Mouse (Mus musculus): ENCODE results near the gene Skap2. TPM values are rescaled to one million over a fixed set of nuclear protein-coding genes. Genes with fewer than 3 reads are reported as not detected.

Skap2 gene
- polyA plus RNA-seq, 1 experiment: 13.3 TPM

DNA sequence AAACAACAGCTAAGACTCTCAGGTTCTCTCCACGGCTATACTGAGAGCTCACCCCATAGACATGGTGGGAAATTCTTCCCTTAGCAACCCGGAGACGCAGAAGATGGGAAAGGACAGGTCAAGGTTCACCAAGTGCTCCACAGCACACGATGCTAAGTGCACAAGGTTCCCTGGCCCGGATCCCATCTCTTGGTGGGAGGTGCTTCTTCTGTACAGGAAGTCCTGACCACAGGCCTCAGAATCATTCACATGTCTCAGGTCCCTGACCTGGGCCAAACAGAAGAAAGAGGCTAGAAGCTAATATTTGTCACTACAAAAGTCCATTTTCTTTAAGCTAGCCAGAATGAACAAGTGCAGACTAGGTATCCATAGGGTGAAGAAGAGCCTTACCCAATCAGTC, 191.5 kb downstream of the Skap2 start:
- no peak overlapping the region for H3ac ChIP-seq (ENCODE audit: control insufficient read depth, insufficient read length, low read depth)
- no peaks in the 10 kb centered on the region for H3K36me3 ChIP-seq (ENCODE audit: control insufficient read depth, insufficient read depth)
- H3K79me3 ChIP-seq (ENCODE audit: low read depth): no peaks in the 10 kb centered on the region
- no peaks in the 10 kb centered on the region for H3K79me2 ChIP-seq (ENCODE audit: control insufficient read depth, insufficient read depth)
- no peak overlapping the region for H3K4me3 ChIP-seq (ENCODE audit: insufficient read depth, poor library complexity, severe bottlenecking)
- peaks cover 3% of the 10 kb centered on the region for H3K27me3 ChIP-seq (ENCODE audit: control insufficient read depth, insufficient read depth, insufficient read length)
- TF ChIP-seq CTCF (IDR thresholded peaks at IDR 0.05; ENCODE audit: control insufficient read depth, insufficient read depth, insufficient read length) (no peak), CEBPB (IDR thresholded peaks at IDR 0.05; ENCODE audit: low read depth) (no peak), USF1 (IDR thresholded peaks at IDR 0.05; ENCODE audit: low read depth) (no peak), MYOG (IDR thresholded peaks at IDR 0.05; ENCODE audit: control insufficient read depth, extremely low read depth, insufficient read length) (no peak)

DNA sequence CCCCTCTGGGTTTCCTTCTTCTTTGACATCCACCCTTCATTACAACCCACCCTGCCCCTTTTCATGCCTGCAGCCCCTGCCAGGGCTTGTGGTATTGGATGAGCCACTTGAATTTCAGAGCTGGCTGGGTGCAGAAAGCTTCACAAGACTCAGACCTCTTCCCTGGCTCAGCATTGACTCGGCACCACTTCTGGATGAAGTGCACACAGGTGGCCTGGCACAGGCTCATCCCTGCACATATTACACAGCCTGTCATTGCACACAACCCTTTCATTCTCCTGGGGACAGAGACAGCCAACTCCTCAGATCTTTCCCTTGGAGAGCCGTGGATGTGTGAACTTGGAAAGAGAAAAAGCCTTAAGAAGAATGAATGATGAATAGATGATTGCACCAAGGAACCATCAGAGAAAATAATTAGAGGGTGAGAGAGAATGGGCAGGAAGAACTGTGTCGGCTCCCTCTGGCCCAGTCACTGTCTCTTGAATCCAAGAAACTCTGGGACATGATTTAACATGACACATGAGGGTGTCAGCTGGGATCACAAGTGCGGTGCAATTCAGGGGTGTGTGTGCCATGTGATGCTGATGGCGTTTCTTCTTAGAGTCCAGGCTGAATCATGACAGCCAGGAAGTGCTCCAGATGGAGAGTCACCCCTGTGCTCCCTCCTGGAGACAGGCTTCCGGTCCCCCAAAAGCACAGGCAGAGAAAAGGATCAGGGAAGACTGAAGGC, 195.3 kb downstream of the Skap2 start:
- Histone ChIP-seq H3K79me3 (ENCODE audit: low read depth) (no peaks in the 10 kb centered on the region), H3K27me3 (ENCODE audit: control insufficient read depth, insufficient read depth, insufficient read length) (peaks cover 7% of the 10 kb centered on the region), H3K36me3 (ENCODE audit: control insufficient read depth, insufficient read depth) (no peaks in the 10 kb centered on the region), H3K79me2 (ENCODE audit: control insufficient read depth, insufficient read depth) (no peaks in the 10 kb centered on the region), H3ac (ENCODE audit: control insufficient read depth, insufficient read length, low read depth) (no peak overlapping the region), H3K4me3 (ENCODE audit: insufficient read depth, poor library complexity, severe bottlenecking) (no peak overlapping the region)
- TF ChIP-seq FOSL1 (IDR thresholded peaks at IDR 0.05; ENCODE audit: insufficient read depth, low read length, poor library complexity, severe bottlenecking) (no peak), CTCF (IDR thresholded peaks at IDR 0.05; ENCODE audit: control insufficient read depth, insufficient read depth, insufficient read length) (no peak), CEBPB (IDR thresholded peaks at IDR 0.05; ENCODE audit: low read depth) (no peak), USF1 (IDR thresholded peaks at IDR 0.05; ENCODE audit: low read depth) (no peak), MYOD1 (IDR thresholded peaks at IDR 0.05; ENCODE audit: control insufficient read depth, insufficient read length, low read depth) (no peak), MAX (IDR thresholded peaks at IDR 0.05) (no peak), MYOG (IDR thresholded peaks at IDR 0.05; ENCODE audit: control insufficient read depth, extremely low read depth, insufficient read length) (no peak)

DNA sequence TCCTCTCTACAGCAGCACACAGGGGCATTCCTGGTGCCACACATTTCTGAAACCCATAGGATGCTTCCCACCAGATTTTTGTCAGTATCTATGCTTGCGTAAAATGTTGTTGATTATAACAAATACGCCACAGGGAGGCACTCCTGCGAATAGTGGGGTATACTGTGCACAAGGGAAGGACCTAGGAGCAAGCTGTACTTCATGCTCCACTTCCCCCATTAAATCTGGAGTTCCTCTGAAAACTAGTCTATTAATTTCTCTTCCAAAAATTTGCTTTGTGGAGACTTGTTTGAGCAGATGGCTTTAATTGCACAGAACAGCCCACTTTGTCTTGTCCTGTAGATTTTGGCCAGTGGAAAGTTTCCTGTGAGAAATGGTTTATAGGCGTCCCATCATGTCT, 201.4 kb downstream of the Skap2 start:
- Histone ChIP-seq H3K36me3 (ENCODE audit: control insufficient read depth, insufficient read depth) (no peaks in the 10 kb centered on the region), H3K27me3 (ENCODE audit: control insufficient read depth, insufficient read depth, insufficient read length) (peaks cover 15% of the 10 kb centered on the region), H3K79me2 (ENCODE audit: control insufficient read depth, insufficient read depth) (no peaks in the 10 kb centered on the region), H3ac (ENCODE audit: control insufficient read depth, insufficient read length, low read depth) (no peak overlapping the region), H3K79me3 (ENCODE audit: low read depth) (no peaks in the 10 kb centered on the region), H3K4me3 (ENCODE audit: insufficient read depth, poor library complexity, severe bottlenecking) (no peak overlapping the region)
- TF ChIP-seq CTCF (IDR thresholded peaks at IDR 0.05; ENCODE audit: control insufficient read depth, insufficient read depth, insufficient read length) (no peak), USF1 (IDR thresholded peaks at IDR 0.05; ENCODE audit: low read depth) (no peak), MYOD1 (IDR thresholded peaks at IDR 0.05; ENCODE audit: control insufficient read depth, insufficient read length, low read depth) (no peak), FOSL1 (IDR thresholded peaks at IDR 0.05; ENCODE audit: insufficient read depth, low read length, poor library complexity, severe bottlenecking) (no peak), CEBPB (IDR thresholded peaks at IDR 0.05; ENCODE audit: low read depth) (no peak), MYOG (IDR thresholded peaks at IDR 0.05; ENCODE audit: control insufficient read depth, extremely low read depth, insufficient read length) (no peak), MAX (IDR thresholded peaks at IDR 0.05) (no peak)

DNA sequence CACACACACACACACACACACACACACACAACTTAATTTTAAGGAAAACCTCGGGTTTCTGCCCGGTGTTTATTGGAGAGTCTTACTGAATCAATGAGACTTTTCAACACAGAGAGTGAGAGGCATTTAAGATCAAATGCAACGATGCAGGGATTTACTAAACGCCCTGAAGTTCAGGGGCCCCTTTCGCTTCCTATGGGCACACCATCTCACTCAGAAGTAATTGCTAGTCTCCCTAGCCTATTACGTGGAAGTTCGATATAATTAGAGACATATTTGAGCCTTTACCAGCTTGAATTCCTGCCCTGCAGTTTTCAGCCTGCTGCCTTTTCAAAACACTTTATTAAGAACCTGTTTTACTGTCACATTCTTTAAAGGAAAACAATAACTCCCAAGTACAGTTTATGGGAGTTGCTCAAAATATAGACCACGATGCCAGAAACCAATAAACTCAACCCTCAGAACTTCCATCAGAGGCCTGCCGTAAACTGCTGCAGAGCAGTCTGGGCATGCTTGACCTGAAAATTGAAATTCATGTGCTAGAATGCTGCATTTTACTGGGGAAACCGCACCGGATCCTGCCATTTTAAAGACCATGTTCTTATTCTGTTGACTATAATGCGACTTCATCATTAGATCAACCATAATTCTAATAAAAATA, 203.1 kb downstream of the Skap2 start:
- peaks cover 8% of the 10 kb centered on the region for H3K27me3 ChIP-seq (ENCODE audit: control insufficient read depth, insufficient read depth, insufficient read length)
- no peak overlapping the region for H3ac ChIP-seq (ENCODE audit: control insufficient read depth, insufficient read length, low read depth)
- no peaks in the 10 kb centered on the region for H3K79me3 ChIP-seq (ENCODE audit: low read depth)
- H3K36me3 ChIP-seq (ENCODE audit: control insufficient read depth, insufficient read depth): no peaks in the 10 kb centered on the region
- no peak overlapping the region for H3K4me3 ChIP-seq (ENCODE audit: insufficient read depth, poor library complexity, severe bottlenecking)
- H3K79me2 ChIP-seq (ENCODE audit: control insufficient read depth, insufficient read depth): no peaks in the 10 kb centered on the region
- TF ChIP-seq MYOG (IDR thresholded peaks at IDR 0.05; ENCODE audit: control insufficient read depth, extremely low read depth, insufficient read length) (no peak), CTCF (IDR thresholded peaks at IDR 0.05; ENCODE audit: control insufficient read depth, insufficient read depth, insufficient read length) (no peak), FOSL1 (IDR thresholded peaks at IDR 0.05; ENCODE audit: insufficient read depth, low read length, poor library complexity, severe bottlenecking) (no peak), MAX (IDR thresholded peaks at IDR 0.05) (no peak), CEBPB (IDR thresholded peaks at IDR 0.05; ENCODE audit: low read depth) (no peak), USF1 (IDR thresholded peaks at IDR 0.05; ENCODE audit: low read depth) (no peak), MYOD1 (IDR thresholded peaks at IDR 0.05; ENCODE audit: control insufficient read depth, insufficient read length, low read depth) (no peak)

DNA sequence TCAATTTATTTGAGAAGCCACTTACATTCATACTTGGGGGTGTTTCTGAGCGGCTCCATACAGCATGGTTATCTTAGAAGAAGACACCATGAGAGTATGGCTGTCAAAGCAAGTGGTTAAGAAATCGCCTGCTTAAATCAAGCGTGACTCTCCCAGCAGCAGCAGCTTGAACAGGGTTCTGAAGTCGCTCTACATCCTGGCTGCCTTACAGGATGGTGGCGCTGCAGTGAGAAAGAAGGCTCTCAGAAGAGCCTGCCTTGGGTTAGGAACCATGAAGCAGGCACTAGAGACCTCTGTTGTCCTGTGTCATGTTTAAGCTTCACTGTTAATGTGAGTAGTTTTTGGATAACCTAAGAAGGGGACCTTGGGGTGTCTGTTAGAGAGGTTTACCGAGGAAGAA, 204.3 kb downstream of the Skap2 start:
- Histone ChIP-seq H3K79me3 (ENCODE audit: low read depth) (no peaks in the 10 kb centered on the region), H3K4me3 (ENCODE audit: insufficient read depth, poor library complexity, severe bottlenecking) (no peak overlapping the region), H3K36me3 (ENCODE audit: control insufficient read depth, insufficient read depth) (no peaks in the 10 kb centered on the region), H3ac (ENCODE audit: control insufficient read depth, insufficient read length, low read depth) (no peak overlapping the region), H3K79me2 (ENCODE audit: control insufficient read depth, insufficient read depth) (no peaks in the 10 kb centered on the region), H3K27me3 (ENCODE audit: control insufficient read depth, insufficient read depth, insufficient read length) (peaks cover 8% of the 10 kb centered on the region)
- no peak for TF ChIP-seq CEBPB (IDR thresholded peaks at IDR 0.05; ENCODE audit: low read depth)
- TF ChIP-seq MYOD1 (IDR thresholded peaks at IDR 0.05; ENCODE audit: control insufficient read depth, insufficient read length, low read depth): no peak
- no peak for TF ChIP-seq USF1 (IDR thresholded peaks at IDR 0.05; ENCODE audit: low read depth)
- no peak for TF ChIP-seq MYOG (IDR thresholded peaks at IDR 0.05; ENCODE audit: control insufficient read depth, extremely low read depth, insufficient read length)
- no peak for TF ChIP-seq FOSL1 (IDR thresholded peaks at IDR 0.05; ENCODE audit: insufficient read depth, low read length, poor library complexity, severe bottlenecking)
- TF ChIP-seq CTCF (IDR thresholded peaks at IDR 0.05; ENCODE audit: control insufficient read depth, insufficient read depth, insufficient read length): no peak
- TF ChIP-seq MAX (IDR thresholded peaks at IDR 0.05): no peak

Other genes with a start within 250 kb of the Skap2 start
- gene Hoxa1, start 145.8 kb upstream of the Skap2 start, polyA plus RNA-seq (2012; fragmentation: generic; extraction: Trizol): 0.96 TPM
- gene Hoxa2, start 152.3 kb upstream of the Skap2 start, polyA plus RNA-seq (2012; fragmentation: generic; extraction: Trizol): 0.16 TPM
- gene 5730596B20Rik, start 164.9 kb upstream of the Skap2 start, polyA plus RNA-seq (2012; fragmentation: generic; extraction: Trizol): 0.07 TPM
- 0.74 TPM for gene Hoxa4, start 179.2 kb upstream of the Skap2 start, polyA plus RNA-seq (2012; fragmentation: generic; extraction: Trizol)
- 1.5 TPM for gene Hoxa5, start 192.0 kb upstream of the Skap2 start, polyA plus RNA-seq (2012; fragmentation: generic; extraction: Trizol)
- 0.96 TPM for gene Hoxa6, start 196.2 kb upstream of the Skap2 start, polyA plus RNA-seq (2012; fragmentation: generic; extraction: Trizol)
- 0.67 TPM for gene Hoxa3, start 200.8 kb upstream of the Skap2 start, polyA plus RNA-seq (2012; fragmentation: generic; extraction: Trizol)
- gene Gm28308, start 200.8 kb upstream of the Skap2 start, polyA plus RNA-seq (2012; fragmentation: generic; extraction: Trizol): 0.75 TPM
- 7.5 TPM for gene Hoxa7, start 209.3 kb upstream of the Skap2 start, polyA plus RNA-seq (2012; fragmentation: generic; extraction: Trizol)
- 19.3 TPM for gene Hoxa9, start 218.5 kb upstream of the Skap2 start, polyA plus RNA-seq (2012; fragmentation: generic; extraction: Trizol)
- 19.8 TPM for gene Hoxa10, start 228.3 kb upstream of the Skap2 start, polyA plus RNA-seq (2012; fragmentation: generic; extraction: Trizol)
- gene Hoxa11, start 233.3 kb upstream of the Skap2 start, polyA plus RNA-seq (2012; fragmentation: generic; extraction: Trizol): 19.2 TPM
- 0.77 TPM for gene Hoxa13, start 248.3 kb upstream of the Skap2 start, polyA plus RNA-seq (2012; fragmentation: generic; extraction: Trizol)